Mouse (Mus musculus): ENCODE data around the gene Sucnr1. TPM values are rescaled to one million over a fixed set of nuclear protein-coding genes. Genes with fewer than 3 reads are reported as not detected.

Sucnr1 gene
- polyA plus RNA-seq, 1 experiment from 2014 or later = not detected

DNA sequence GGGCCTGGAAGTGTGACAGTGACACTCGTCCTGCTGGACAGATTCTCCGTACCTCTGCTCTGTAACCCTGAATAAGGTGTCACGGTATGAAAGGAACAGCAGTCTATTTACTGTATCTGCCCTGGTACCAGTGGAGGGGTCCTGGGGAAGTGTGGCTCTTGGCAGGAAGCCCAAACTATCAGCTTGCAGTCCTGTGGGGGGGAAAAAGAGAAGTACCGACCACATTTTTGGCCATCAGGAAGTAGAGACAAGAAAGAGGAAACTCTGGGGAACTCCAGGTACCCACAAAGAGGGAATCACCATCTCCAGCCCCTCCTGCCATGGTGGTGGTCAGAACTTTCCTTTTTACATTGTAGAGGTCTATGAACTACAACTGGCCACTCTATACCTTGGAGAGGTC, 1.1 kb upstream of the Sucnr1 start:
- H3K27me3 ChIP-seq (ENCODE audit: control insufficient read depth, insufficient read depth, low read length) = no peaks in the 10 kb centered on the region
- ATAC-seq (replicated peaks; ENCODE audit: insufficient number of reproducible peaks, low FRiP score, low TSS enrichment) = no peak
- H3K4me2 ChIP-seq = no peak overlapping the region
- 33% methylated on average over 4 of the region's 4 CpGs for WGBS (ENCODE audit: insufficient replicate concordance)
- no peaks in the 10 kb centered on the region for H3K4me1 ChIP-seq (ENCODE audit: control insufficient read depth, insufficient read depth, low read length)
- H3K27ac ChIP-seq (ENCODE audit: low read depth, low read length) = no peak overlapping the region
- no peaks in the 10 kb centered on the region for H3K36me3 ChIP-seq (ENCODE audit: control insufficient read depth, insufficient read depth, low read length)
- no peaks in the 10 kb centered on the region for H3K9me3 ChIP-seq (replicated peaks; ENCODE audit: control insufficient read depth, low read length)
- no peak overlapping the region for H3K4me3 ChIP-seq (ENCODE audit: low read depth, low read length)
- H3K9ac ChIP-seq (ENCODE audit: low read depth, low read length) = no peak overlapping the region

DNA sequence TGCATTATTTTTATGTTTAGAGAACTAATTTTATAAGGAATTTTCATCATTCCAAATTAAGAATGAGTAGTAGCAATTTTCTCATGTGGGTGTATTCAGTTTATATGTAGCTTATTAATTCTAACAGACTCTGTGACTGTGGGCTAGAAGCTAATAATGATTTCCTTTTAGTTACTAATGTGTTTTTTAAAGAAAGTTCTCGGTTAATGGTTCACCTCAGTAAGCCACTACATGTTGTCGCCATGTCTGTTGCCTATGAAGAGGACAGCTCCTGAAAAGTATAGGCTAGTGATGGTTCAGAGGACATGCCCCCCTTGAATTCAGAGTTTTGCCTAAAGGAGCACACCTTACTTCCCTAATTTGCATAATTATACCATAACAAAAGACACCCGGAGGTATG, 1.1 kb downstream of the Sucnr1 start:
- 87% methylated on average over 3 of the region's 3 CpGs for WGBS (ENCODE audit: insufficient replicate concordance)
- Histone ChIP-seq H3K4me2 (no peak overlapping the region), H3K9ac (ENCODE audit: low read depth, low read length) (no peak overlapping the region), H3K27me3 (ENCODE audit: control insufficient read depth, insufficient read depth, low read length) (no peaks in the 10 kb centered on the region), H3K27ac (ENCODE audit: low read depth, low read length) (no peak overlapping the region), H3K4me1 (ENCODE audit: control insufficient read depth, insufficient read depth, low read length) (no peaks in the 10 kb centered on the region), H3K4me3 (ENCODE audit: low read depth, low read length) (no peak overlapping the region), H3K9me3 (replicated peaks; ENCODE audit: control insufficient read depth, low read length) (no peaks in the 10 kb centered on the region), H3K36me3 (ENCODE audit: control insufficient read depth, insufficient read depth, low read length) (no peaks in the 10 kb centered on the region)
- ATAC-seq (replicated peaks; ENCODE audit: insufficient number of reproducible peaks, low FRiP score, low TSS enrichment) = no peak

DNA sequence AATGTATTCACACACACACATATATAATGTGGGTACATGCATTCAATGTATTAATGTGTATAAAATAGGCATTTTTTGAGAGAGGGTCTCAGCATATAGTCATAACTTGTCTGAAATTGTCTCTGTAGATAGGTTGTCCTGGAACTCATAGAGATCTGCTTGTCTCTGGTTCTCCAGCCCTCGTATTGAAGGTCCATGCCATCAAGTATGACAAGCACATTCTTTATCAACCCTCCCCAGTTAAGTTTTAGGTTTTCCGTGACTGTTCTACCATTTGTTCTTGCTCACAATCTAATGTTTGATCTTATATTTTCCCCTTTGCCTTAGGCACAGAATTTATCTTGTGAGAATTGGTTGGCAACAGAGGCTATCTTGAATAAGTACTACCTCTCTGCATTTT, 4.1 kb downstream of the Sucnr1 start:
- Histone ChIP-seq H3K36me3 (ENCODE audit: control insufficient read depth, insufficient read depth, low read length) (no peaks in the 10 kb centered on the region), H3K4me1 (ENCODE audit: control insufficient read depth, insufficient read depth, low read length) (no peaks in the 10 kb centered on the region), H3K9ac (ENCODE audit: low read depth, low read length) (no peak overlapping the region), H3K9me3 (replicated peaks; ENCODE audit: control insufficient read depth, low read length) (no peaks in the 10 kb centered on the region), H3K27me3 (ENCODE audit: control insufficient read depth, insufficient read depth, low read length) (no peaks in the 10 kb centered on the region), H3K4me3 (ENCODE audit: low read depth, low read length) (no peak overlapping the region), H3K27ac (ENCODE audit: low read depth, low read length) (no peak overlapping the region), H3K4me2 (no peak overlapping the region)
- no peak for ATAC-seq (replicated peaks; ENCODE audit: insufficient number of reproducible peaks, low FRiP score, low TSS enrichment)
- WGBS (ENCODE audit: insufficient replicate concordance) = 74% methylated on average over 2 of the region's 2 CpGs

- Histone ChIP-seq H3K4me3 (ENCODE audit: low read depth, low read length) (no peak overlapping the region), H3K9ac (ENCODE audit: low read depth, low read length) (no peak overlapping the region), H3K27me3 (ENCODE audit: control insufficient read depth, insufficient read depth, low read length) (no peaks in the 10 kb centered on the region), H3K36me3 (ENCODE audit: control insufficient read depth, insufficient read depth, low read length) (no peaks in the 10 kb centered on the region), H3K27ac (ENCODE audit: low read depth, low read length) (no peak overlapping the region), H3K4me2 (no peak overlapping the region), H3K4me1 (ENCODE audit: control insufficient read depth, insufficient read depth, low read length) (no peaks in the 10 kb centered on the region), H3K9me3 (replicated peaks; ENCODE audit: control insufficient read depth, low read length) (no peaks in the 10 kb centered on the region)
- 76% methylated on average over 8 of the region's 8 CpGs for WGBS (ENCODE audit: insufficient replicate concordance)
- ATAC-seq (replicated peaks; ENCODE audit: insufficient number of reproducible peaks, low FRiP score, low TSS enrichment) = no peak
Measured at GRCm38 (mm10) chr3:60091321-60091720, 9.7 kb downstream of the Sucnr1 start.

DNA sequence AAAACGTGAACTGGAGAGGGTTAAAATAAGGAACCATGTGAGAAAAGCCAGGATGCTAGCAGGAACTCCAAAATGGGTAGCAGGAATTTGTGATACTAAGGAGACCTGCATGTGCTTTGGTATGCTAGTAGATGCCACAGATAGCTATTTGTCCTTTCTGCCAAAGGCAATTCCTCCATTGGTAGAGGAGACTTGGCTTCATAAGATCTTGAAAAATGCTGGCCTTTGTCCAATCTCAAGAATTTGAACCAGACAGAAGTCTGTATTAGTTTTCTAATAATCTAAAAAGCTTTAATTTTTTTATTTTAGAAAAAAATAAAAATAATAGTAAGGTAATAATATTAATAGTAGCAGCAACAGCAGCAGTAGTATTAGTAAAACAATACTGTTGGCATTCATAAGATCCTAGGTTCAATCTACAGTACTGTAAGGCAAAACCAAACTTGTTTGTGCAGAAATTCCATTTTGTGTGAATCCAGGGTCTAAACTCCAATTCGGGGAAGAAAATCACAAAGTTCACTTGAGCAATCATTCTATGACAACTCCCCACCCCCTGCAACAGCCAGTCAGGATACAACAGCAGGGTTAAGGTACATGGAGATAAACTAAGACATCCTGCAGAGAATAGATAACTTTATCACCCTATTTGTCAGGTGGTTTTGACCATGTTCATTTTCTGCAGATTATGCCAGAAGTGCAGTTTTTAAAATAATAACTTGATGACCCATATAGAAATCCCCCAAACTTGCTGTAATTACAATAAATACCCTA, 12.9 kb downstream of the Sucnr1 start:
- Histone ChIP-seq H3K9ac (ENCODE audit: low read depth, low read length) (no peak overlapping the region), H3K27me3 (ENCODE audit: control insufficient read depth, insufficient read depth, low read length) (no peaks in the 10 kb centered on the region), H3K27ac (ENCODE audit: low read depth, low read length) (no peak overlapping the region), H3K4me2 (no peak overlapping the region), H3K36me3 (ENCODE audit: control insufficient read depth, insufficient read depth, low read length) (no peaks in the 10 kb centered on the region), H3K4me3 (ENCODE audit: low read depth, low read length) (no peak overlapping the region), H3K9me3 (replicated peaks; ENCODE audit: control insufficient read depth, low read length) (no peaks in the 10 kb centered on the region), H3K4me1 (ENCODE audit: control insufficient read depth, insufficient read depth, low read length) (no peaks in the 10 kb centered on the region)
- 62% methylated on average over 2 of the region's 2 CpGs for WGBS (ENCODE audit: insufficient replicate concordance)
- no peak for ATAC-seq (replicated peaks; ENCODE audit: insufficient number of reproducible peaks, low FRiP score, low TSS enrichment)

DNA sequence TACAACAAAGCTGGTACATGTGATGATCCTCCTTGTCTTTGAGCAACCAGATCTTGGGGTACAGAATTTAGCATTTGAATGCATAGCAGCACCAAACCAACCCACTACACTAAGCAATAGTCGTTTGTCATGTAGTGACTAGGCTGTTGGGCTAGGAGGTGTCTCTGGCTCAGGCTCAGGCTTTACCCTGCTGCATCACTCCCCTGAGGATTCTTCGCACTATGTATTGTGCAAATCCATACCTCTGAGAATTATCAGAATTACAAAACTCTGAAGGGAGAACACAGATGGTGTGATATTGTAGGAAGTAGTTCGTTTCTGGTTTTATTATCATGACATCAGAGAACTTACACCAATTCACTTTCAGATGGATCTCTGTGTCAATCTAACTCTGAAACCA, 15.3 kb downstream of the Sucnr1 start:
- no peak overlapping the region for H3K4me2 ChIP-seq
- no peak overlapping the region for H3K9ac ChIP-seq (ENCODE audit: low read depth, low read length)
- H3K4me3 ChIP-seq (ENCODE audit: low read depth, low read length) = no peak overlapping the region
- H3K9me3 ChIP-seq (replicated peaks; ENCODE audit: control insufficient read depth, low read length) = no peaks in the 10 kb centered on the region
- no peak overlapping the region for H3K27ac ChIP-seq (ENCODE audit: low read depth, low read length)
- no peaks in the 10 kb centered on the region for H3K36me3 ChIP-seq (ENCODE audit: control insufficient read depth, insufficient read depth, low read length)
- WGBS (ENCODE audit: insufficient replicate concordance) = 68% methylated on average over 3 of the region's 3 CpGs
- H3K27me3 ChIP-seq (ENCODE audit: control insufficient read depth, insufficient read depth, low read length) = no peaks in the 10 kb centered on the region
- ATAC-seq (replicated peaks; ENCODE audit: insufficient number of reproducible peaks, low FRiP score, low TSS enrichment) = no peak
- H3K4me1 ChIP-seq (ENCODE audit: control insufficient read depth, insufficient read depth, low read length) = no peaks in the 10 kb centered on the region

DNA sequence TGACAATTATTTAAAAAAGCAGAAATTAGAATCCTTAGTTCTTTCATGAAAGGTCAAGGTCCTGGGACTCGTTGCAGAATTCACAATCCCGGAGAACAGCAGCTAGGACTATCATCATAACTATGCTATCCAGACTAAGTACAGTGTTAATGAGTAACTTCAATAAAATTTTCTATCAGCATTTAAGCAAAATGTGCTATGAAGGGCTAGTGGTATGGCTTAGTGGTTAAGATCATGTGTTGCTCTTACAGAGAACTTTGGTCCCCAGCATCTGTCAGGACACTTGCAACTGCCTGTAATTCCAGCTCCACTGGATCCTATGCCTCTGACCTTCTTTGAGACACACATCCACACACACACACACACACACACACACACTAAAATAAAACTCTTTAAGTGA, 15.8 kb downstream of the Sucnr1 start:
- ATAC-seq (replicated peaks; ENCODE audit: insufficient number of reproducible peaks, low FRiP score, low TSS enrichment) = no peak
- Histone ChIP-seq H3K36me3 (ENCODE audit: control insufficient read depth, insufficient read depth, low read length) (no peaks in the 10 kb centered on the region), H3K27me3 (ENCODE audit: control insufficient read depth, insufficient read depth, low read length) (no peaks in the 10 kb centered on the region), H3K27ac (ENCODE audit: low read depth, low read length) (no peak overlapping the region), H3K4me2 (no peak overlapping the region), H3K9me3 (replicated peaks; ENCODE audit: control insufficient read depth, low read length) (no peaks in the 10 kb centered on the region), H3K4me1 (ENCODE audit: control insufficient read depth, insufficient read depth, low read length) (no peaks in the 10 kb centered on the region), H3K4me3 (ENCODE audit: low read depth, low read length) (no peak overlapping the region), H3K9ac (ENCODE audit: low read depth, low read length) (no peak overlapping the region)
- WGBS (ENCODE audit: insufficient replicate concordance) = 80% methylated on average over 2 of the region's 2 CpGs

DNA sequence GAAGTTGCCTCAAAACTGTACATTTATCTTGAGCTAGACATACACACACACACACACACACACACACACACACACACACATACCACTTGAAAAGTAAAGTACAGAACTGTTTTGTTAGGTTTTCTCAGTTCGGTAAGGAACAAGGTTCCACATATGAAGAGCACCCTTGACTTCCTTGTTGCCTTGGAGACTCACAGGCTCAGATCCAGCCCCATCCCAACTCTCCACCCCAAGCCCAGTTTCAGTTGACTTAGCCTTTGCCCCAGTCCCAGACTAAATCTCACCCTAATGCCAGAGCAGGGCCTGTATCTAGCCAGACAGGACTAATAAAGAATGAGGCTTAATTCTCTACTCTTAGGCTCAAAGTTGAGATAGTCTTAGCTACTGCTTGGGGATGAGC, 16.9 kb downstream of the Sucnr1 start:
- no peak overlapping the region for H3K27ac ChIP-seq (ENCODE audit: low read depth, low read length)
- no peak for ATAC-seq (replicated peaks; ENCODE audit: insufficient number of reproducible peaks, low FRiP score, low TSS enrichment)
- WGBS (ENCODE audit: insufficient replicate concordance) = 69% methylated on average over 1 of the region's 1 CpGs
- no peaks in the 10 kb centered on the region for H3K9me3 ChIP-seq (replicated peaks; ENCODE audit: control insufficient read depth, low read length)
- no peaks in the 10 kb centered on the region for H3K36me3 ChIP-seq (ENCODE audit: control insufficient read depth, insufficient read depth, low read length)
- no peak overlapping the region for H3K4me2 ChIP-seq
- no peaks in the 10 kb centered on the region for H3K27me3 ChIP-seq (ENCODE audit: control insufficient read depth, insufficient read depth, low read length)
- H3K4me1 ChIP-seq (ENCODE audit: control insufficient read depth, insufficient read depth, low read length) = no peaks in the 10 kb centered on the region
- H3K4me3 ChIP-seq (ENCODE audit: low read depth, low read length) = no peak overlapping the region
- H3K9ac ChIP-seq (ENCODE audit: low read depth, low read length) = no peak overlapping the region

DNA sequence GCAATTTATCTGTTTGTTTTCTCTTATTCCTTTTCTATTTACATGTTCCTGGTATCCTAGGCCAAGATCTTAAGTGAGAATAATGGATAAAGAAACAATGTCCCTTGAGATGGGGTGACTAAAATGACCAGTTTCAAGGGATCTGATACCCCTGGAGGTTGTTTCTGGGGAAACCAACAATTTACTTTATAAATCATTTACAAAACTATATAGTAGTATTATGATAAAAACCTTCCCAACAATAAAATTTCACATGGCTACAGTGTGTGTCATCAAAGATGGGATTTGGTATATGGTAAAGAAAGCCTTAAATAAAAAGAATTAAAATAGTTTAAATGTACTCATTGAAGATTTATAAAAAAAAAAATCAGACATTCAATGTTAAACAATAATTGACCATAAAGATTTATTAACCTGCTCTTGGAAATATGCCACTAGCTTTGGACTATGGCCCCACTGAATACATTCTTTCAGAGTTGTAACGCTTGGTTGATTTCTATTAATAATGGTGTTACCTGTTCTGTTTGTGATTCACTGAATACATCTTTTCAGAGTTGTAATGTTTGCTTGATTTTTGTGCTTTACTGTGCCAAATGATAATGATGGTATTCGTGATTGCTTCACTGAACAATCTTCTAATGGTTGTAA, 22.9 kb downstream of the Sucnr1 start:
- H3K9me3 ChIP-seq (replicated peaks; ENCODE audit: control insufficient read depth, low read length) = no peaks in the 10 kb centered on the region
- H3K27ac ChIP-seq (ENCODE audit: low read depth, low read length) = no peak overlapping the region
- no peak overlapping the region for H3K4me2 ChIP-seq
- H3K4me3 ChIP-seq (ENCODE audit: low read depth, low read length) = no peak overlapping the region
- ATAC-seq (replicated peaks; ENCODE audit: insufficient number of reproducible peaks, low FRiP score, low TSS enrichment) = no peak
- WGBS (ENCODE audit: insufficient replicate concordance) = 80% methylated on average over 2 of the region's 2 CpGs
- H3K36me3 ChIP-seq (ENCODE audit: control insufficient read depth, insufficient read depth, low read length) = no peaks in the 10 kb centered on the region
- no peaks in the 10 kb centered on the region for H3K4me1 ChIP-seq (ENCODE audit: control insufficient read depth, insufficient read depth, low read length)
- no peak overlapping the region for H3K9ac ChIP-seq (ENCODE audit: low read depth, low read length)
- H3K27me3 ChIP-seq (ENCODE audit: control insufficient read depth, insufficient read depth, low read length) = no peaks in the 10 kb centered on the region

All from heart, embryonic 11.5 days (tissue).